Mouse (Mus musculus): ENCODE data around the gene Ccm2l.
A peak's percentile ranks its signal among the peaks of the same experiment; 100 is the strongest.

Ccm2l gene

DNA sequence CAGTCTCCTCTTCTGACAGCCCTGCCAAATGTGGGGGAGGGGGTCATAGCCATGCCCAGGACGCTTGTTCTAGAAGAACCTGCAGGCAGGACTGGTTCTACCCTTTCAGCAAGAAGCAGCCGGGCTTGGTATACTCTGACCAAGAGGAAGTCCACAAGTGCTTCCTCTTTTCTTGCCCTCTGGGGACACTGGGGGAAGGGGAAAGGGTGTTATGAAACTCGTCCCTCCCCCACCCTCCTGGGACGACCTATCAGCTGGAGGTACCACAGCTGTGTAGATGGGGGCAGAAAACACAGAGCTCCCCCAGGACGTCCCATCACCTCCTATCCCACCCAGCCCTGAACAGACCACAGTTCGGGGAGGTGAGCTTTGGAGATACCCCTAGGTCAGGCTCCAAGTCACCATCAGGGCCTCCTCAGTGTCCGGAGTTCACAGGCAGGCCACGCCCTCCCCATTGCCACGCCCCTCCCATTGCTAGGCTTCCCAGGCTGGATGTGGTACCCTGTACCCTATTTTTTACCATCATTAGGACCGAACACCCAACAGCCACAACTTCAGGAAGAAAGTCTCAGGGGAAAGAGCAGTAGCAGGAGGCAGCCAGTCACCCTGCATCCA, 24.9 kb downstream of the Ccm2l start:
- no peak for DNase-seq

DNA sequence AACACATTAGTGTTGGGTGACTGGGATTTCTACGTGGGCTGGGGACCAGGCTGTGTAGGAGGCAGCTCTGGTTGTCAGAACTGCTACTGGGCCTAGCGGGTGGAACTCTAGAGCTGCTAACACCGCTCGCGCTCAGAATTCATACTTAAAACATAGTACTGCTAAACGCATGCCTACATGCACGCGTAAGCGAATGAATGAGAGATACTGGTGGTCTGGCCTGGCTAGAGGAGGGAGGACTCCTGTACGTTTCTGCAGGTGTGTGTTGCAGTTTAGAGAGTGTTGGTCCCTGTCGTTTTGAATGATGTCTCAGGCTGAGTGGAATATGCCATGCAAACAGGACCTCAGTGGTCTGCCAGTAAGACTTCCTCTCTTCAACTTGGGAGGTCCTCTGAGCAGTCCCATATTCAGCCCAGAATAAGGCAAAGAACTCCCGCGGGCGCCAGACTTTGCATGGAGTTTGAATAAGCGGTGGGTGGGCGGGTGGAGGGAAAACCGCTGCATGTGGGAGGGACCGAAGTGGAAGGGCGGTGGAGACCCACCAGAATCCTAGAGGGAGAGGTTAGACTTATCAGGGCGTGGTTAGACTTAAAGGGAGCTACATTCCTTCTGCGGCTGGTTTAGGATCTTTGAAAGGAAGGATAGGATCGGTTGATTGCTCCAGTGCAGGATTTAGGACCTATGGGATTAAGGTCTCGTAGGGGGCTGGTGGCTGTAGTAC, 41.5 kb downstream of the Ccm2l start:
- no peak for DNase-seq

DNA sequence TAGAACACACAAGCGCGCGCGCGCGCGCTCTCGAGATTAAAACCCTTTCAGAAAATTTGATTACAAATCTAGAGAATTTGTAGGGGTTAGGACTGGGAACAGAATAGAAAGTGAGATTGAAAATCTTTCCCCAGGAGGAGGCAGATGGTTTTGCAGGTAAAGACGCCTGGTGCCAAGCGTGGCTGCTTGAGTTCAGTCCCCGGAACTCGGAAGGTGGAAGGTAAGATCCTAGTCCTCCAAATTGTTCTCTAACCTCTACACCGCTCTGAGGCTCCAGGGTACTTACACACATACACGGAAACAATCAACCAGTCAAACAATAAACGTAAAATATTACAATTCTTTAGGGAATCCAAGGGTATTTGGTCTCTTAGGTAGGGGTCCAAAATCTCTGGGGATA, 42.0 kb downstream of the Ccm2l start:
- no peak for DNase-seq

DNA sequence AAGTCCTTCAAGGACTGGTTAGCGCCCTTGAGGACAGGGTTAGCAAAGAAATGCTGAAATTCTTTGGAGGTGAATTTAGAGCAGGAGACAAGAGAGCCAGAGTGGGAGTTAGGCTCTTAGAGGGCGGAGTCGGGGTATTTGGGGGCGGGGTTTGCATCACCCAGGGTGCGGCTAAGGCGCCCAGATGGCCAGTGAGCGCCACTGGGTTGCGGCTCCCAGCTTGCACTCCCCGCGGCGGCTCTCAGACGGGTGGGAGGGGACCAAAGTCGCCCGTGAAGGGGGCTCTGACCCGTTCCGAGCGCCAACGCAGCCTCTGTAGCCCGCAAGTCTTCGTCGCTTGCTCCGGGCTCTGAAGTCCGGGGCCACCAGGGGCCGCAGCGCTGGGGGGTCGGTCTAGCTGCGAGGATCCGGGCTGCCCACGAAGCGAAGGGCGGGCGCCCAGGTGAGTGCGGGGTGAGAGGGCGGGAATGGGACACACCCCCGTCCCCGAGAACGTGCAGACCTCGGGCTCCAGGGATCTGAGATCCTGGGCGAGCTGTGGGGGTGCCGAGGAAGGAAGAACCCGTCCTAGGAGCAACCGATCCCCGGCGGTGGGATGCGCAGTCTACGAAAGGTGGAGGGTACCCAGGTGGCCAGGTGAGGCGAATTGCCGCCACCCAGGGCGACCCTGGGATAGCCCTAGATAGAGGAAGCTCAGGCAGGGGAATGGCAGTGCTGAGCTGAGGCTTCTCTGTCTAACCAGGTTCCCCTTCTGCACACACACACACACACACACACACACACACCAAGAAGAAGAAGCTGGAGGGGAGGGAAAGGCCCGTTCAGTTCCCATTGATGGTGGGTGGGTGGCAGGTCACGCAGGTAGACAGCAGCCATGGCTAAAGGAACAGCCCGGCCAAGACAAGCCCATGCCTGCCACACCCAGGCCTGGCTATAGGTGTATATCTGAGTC, 42.8 kb downstream of the Ccm2l start, which contains the start of gene Hck:
Gene Hck, plus strand, starts transcription at position 156 of the 952 bp plus-strand sequence.
- peak; percentile 20 to 22 for DNase-seq

DNA sequence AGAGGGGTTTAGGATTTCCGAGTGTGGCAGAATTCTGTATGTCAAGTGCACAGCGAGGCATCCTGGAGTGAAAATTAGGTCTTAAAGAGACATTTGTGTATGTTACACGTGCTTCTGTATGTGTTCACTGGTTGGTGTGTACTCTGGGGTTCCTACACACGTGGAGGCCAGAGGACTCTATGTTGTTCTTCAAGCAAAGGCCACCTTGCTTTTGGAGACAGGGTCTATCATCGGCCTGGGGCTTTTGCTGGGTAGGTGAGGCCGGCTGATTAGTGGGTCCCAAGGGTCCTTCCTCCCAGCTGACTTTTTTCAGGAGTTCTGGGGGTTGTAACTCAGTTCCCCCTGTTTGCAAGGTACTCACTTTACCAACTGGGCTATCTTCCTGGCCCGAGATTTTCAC, 43.8 kb downstream of the Ccm2l start:
- no peak for DNase-seq

DNA sequence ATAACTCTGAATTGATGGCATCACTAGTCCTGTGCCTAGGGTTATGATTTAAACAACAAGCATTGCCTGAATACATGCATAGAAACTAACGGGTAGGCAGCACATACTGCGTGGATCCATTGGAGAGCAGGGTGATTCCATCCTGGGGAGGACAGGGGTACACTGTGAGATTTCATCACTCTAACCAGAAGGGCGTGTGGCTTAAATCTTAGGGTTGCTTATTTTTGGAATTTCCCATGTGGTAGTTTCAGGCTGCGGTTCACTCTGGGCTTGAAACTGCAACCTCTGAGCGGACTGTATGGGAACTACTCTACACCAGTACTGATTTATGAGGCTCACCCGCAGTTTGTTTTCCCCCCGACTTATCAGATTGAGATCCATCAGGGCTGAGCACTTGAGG, 45.5 kb downstream of the Ccm2l start:
- DNase-seq: no peak

DNA sequence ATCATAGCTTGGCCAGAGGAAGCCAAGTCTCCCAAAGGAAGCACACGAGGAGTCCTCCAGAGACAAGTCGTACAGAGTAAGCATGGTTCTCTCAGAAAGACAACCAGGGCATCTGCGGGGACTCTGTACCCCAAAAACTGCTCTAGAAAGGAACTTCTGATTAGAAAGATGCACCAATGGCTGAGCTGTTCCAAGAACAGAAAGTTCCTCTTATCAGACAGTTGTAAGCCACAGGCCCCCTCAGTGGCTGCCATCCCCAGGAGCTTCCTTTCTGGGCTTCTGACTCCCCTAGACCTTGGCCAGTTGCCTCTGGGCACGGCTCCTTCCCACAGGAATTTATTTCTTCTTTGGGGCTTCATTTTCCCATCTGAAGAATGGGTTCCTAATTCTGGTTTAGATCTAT, 49.9 kb downstream of the Ccm2l start:
- no peak for DNase-seq

DNA sequence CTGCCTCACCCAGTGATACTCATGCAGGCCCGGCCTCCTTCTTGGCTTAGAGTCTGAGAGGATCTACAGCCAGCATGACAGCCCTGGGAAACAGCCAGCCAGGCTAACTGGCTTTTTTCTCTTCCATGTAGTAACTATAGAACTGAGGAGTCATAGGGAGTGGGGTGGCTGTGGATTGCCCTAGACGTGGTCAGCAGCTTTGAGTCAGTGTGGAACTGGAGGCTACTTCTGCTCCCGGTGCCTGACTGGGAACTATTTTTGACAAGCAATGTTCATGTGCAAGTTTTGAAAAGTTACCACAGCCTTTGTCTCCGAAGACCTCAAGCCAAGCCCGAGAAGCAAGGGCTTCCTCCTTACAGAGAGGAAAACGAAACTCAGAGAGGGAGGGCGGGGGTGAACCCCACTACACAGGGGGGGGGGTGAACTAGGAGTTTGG, 51.3 kb downstream of the Ccm2l start:
- DNase-seq: no peak

DNA sequence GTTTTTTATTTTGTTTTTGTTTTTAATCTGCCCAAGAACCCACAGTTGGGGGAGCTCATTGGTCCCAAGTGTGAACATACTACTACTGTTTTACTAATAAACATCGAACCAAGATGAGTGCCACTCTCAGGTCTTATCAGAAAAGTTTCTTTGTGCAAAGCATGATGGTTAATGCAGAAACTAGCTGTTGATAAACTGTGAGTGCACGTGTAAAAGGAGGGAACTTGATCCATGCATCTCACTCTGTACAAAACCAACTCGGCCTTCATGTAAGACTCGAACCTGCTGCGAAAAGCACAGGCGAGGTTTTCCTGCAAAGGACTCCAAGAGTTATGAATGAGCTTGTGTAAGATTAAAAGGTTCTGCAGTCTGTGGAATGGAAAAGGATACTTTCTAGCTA, 53.7 kb downstream of the Ccm2l start:
- DNase-seq: no peak

DNA sequence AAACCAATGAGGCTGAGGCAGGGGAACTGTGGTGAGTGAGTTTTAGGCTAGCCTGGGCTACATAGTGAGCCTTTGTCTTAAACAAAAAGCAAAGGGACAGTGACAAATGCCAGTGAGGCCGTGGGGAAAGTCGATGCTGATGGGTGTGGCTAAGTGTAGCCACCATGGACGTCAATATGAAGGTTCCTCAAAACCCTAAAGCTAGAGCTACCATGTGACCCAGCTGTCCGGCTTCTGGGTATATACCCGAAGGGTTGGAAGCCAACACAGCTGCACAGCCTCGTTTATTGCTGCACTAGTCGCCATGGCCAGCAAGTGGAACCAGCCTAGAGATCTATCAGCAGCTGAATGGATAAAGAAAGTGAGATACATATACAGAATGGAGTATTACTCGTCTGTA, 54.4 kb downstream of the Ccm2l start:
- no peak for DNase-seq

DNA sequence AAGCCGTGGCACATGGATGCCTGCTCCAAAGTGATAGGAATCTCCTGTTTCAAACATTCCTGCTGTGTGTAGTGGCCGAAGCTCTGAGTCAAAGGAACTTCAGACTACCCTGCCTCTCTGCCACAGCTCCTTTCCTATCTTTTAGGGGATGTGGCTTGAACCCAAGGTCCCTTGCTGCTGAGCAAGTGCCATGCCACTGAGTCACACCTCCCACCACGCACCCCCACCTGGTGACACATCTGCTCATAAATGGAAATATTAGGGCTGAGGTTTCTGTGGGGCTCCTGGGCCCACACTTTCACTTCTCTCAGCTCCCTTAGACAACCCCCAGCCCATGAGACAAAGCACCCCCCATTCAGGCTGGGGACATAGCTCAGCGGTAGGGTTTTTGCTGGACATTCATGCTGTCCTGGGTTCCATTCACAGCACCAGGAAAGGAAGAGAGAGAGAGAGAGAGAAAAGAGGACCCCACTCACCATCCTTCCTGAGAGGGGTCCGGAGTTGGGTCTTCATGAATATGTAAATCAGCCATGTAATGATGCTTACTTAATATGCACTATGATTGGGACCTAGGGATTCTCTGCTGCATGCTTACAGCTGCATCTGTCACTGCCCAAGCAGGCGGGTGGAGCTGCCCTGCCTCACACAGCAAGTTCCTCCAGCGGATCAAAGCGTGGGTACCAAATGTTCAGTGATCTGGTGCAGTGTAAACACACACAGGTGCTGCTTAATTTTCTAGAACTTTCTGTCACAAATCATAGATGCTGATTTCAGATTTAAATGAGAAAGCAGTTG, 56.3 kb downstream of the Ccm2l start:
- no peak for DNase-seq

DNA sequence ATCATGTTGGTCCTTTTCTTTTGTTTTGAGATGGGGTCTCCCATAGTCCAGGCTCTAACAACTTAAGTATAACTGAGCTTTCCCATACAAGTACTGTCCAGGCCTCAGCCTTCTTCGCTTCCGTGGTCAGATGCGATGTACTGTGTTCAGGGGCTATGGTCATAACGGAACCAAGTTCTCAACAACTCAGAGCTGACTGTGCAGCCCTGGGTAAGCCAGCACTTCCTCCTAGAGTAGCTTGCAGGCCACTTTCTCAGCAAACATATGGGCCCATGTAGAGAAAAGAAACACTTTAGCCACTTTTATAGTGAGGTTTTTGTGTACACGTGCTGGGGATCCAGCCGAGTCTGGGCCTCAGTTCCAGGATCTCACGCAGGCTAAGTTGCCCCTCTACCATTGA, 56.9 kb downstream of the Ccm2l start:
- no peak for DNase-seq

DNA sequence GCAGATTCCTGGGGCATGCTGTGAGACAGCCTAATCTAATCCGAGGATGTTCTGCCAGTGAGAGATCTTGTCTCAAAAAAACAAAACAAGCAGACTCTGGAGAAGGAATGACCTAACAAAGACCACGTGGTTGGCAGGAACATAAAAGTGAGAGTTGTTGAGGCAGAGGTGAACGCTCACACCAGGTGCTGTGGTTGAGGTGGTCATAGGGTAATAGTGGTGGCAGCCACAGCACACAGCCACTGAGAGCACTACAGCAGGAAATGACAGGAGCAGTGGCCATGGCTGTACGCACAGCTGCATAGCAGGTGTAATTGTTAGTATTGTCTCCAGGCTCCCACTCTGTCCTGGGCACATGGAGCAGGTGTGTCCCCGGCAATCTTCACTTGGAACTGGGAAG, 60.1 kb downstream of the Ccm2l start:
- no peak for DNase-seq

DNA sequence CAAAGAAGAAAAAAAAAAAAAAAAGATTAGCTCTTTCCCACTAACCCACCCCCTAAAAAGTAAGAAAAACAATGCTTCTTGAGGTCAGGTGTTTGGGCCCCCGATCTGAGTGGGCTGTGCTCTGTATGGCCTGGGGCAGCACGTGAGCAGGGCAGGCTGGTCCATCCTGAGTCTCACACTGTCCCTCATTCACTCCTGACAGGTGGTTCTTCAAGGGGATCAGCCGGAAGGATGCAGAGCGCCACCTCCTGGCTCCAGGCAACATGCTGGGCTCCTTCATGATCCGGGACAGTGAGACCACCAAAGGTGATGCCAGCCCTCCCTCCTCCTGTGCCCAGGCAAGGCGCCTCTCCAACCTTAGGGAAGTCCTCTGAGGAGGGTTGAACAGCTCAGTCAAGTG, 65.3 kb downstream of the Ccm2l start:
- DNase-seq: peak in 1 of 2 experiments; percentile 26

Measured in cerebellum, postnatal 14 days (tissue).